Mouse (Mus musculus) spleen, adult 2 months (tissue): ENCODE results near the gene Aacs.

ENCODE experiments used
- CTCF ChIP-seq: fragments of 200-500 bp; IDR thresholded peaks from 2 replicates; pipeline ENCODE4 v1.5.1; 2011; ENCODE audit warnings: mild to moderate bottlenecking, inconsistent platforms; ENCODE audit not compliant: insufficient read depth, insufficient read length, insufficient replicate concordance; ENCODE audit errors: extremely low read depth
- POLR2A ChIP-seq: fragments of 200-500 bp; IDR thresholded peaks from 2 replicates; pipeline ENCODE4 v1.6.1; 2011; ENCODE audit warnings: low read depth, low read length, inconsistent platforms

GRCm38 (mm10) chr5:125532191-125532544 lies 56.6 kb downstream of the Aacs start:
- TF ChIP-seq CTCF: no peak
- TF ChIP-seq POLR2A: no peak
